Mouse (Mus musculus): ENCODE measurements around the gene Vmn2r72. TPM values are rescaled to one million over a fixed set of nuclear protein-coding genes. Genes with fewer than 3 reads are reported as not detected.

Gene Vmn2r72
- not detected in 2 replicates for polyA plus RNA-seq (2015; fragmentation: Nextera tagmentation; extraction: Ambion mirVana)

DNA sequence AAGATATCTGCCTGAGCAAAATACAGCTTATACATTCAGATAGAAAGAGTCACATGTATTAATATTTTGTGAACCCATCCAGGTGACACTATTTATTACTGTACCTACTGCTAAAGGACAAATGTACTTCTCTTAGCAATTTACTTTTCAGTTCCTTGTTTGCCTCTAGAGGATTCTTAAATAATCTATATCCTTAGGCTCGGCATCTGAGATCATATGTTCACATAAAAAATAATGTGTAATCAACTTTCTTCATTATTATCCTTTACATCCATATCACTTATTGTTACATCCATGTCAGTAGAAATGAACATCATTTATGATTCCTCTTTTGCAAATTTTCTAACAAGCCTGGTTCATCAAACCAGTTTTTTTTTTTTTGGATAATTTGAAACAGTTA, at the start of gene Vmn2r72:
Gene Vmn2r72, minus strand, starts transcription at position 101 of the 400 bp plus-strand sequence.
- Histone ChIP-seq H3K36me3 (ENCODE audit: control insufficient read depth, insufficient read depth, low read length) (no peaks in the 10 kb centered on the region), H3K4me1 (ENCODE audit: control insufficient read depth, insufficient read depth, low read length) (no peaks in the 10 kb centered on the region), H3K9ac (ENCODE audit: low read depth, low read length) (no peak within 1 kb of the TSS), H3K4me2 (ENCODE audit: low read length) (no peak within 1 kb of the TSS), H3K27ac (ENCODE audit: low read length) (no peak within 1 kb of the TSS), H3K27me3 (ENCODE audit: control insufficient read depth, insufficient read depth, low read depth, low read length) (no peaks in the 10 kb centered on the region), H3K9me3 (replicated peaks; ENCODE audit: control insufficient read depth, low read length, poor library complexity, severe bottlenecking) (no peaks in the 10 kb centered on the region), H3K4me3 (ENCODE audit: low read depth, low read length) (no peak within 1 kb of the TSS)
- WGBS = 88% methylated on average over 1 of the region's 1 CpGs
- no peak for ATAC-seq

Other genes with a start within 250 kb of the Vmn2r72 start
- not detected in 2 replicates for gene Vmn2r71, start 192.0 kb downstream of the Vmn2r72 start, polyA plus RNA-seq (2015; fragmentation: Nextera tagmentation; extraction: Ambion mirVana)
- gene Vmn2r70, start 185.9 kb downstream of the Vmn2r72 start, polyA plus RNA-seq (2015; fragmentation: Nextera tagmentation; extraction: Ambion mirVana) = not detected in 2 replicates
- gene Vmn2r73, start 121.2 kb upstream of the Vmn2r72 start, polyA plus RNA-seq (2015; fragmentation: Nextera tagmentation; extraction: Ambion mirVana) = not detected in 2 replicates
- gene Vmn2r74, start 206.5 kb upstream of the Vmn2r72 start, polyA plus RNA-seq (2015; fragmentation: Nextera tagmentation; extraction: Ambion mirVana) = not detected in 2 replicates